Mouse (Mus musculus): ENCODE measurements around the gene Grip1.

Gene Grip1

GRCm38 (mm10) chr10:120136020-120136562 lies 682.5 kb downstream of the Grip1 start:
- no peak for DNase-seq (ENCODE audit: low read depth)
